Mouse (Mus musculus) MEL-GATA-1-ER (cell line): ENCODE results near the gene Dync1li1.
"Not testable (repeated sequence)": the region's sequence is repeated elsewhere in the genome, so short reads cannot be mapped to it uniquely, and the experiment has no call there.

Source experiments
- DNase-seq: peaks from one replicate; pipeline ENCODE4 v3.0.0-alpha.2; 2012; ENCODE audit warnings: low read depth; ENCODE audit errors: extremely low read depth

The Dync1li1 gene

GRCm38 (mm10) chr9:114672703-114673561 lies 15.7 kb upstream of the Dync1li1 start:
- no peak for DNase-seq

- DNase-seq: no peak
These were observed 15.0 kb upstream of the Dync1li1 start for GRCm38 (mm10) chr9:114673626-114674025.

- DNase-seq: no peak
These were observed 10.0 kb upstream of the Dync1li1 start for GRCm38 (mm10) chr9:114678576-114678975.

GRCm38 (mm10) chr9:114679944-114680343 lies 8.6 kb upstream of the Dync1li1 start:
- DNase-seq: no peak

DNA sequence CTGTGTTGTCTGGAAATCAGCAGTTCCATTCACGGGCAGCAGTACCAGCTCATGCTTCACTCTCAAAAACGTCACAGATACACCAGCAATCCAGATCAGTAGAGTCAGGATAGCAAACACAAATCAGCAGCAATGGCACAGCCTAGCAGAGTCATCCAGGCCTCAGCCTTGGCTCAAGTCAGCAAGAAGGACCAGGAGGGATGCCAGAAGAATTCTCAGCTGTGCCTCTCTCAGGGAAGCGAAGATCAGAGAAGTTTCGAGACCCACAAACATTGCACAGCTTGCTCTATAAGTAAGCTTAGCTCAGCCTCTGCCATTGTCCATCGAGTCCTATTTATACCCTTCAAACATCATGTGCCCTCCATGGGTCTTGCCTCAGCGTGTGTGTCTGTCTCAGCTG lies 8.1 kb upstream of the Dync1li1 start:
- DNase-seq: no peak

- peak; percentile 48 for DNase-seq
These were observed 6.4 kb upstream of the Dync1li1 start for GRCm38 (mm10) chr9:114682193-114682592.

DNA sequence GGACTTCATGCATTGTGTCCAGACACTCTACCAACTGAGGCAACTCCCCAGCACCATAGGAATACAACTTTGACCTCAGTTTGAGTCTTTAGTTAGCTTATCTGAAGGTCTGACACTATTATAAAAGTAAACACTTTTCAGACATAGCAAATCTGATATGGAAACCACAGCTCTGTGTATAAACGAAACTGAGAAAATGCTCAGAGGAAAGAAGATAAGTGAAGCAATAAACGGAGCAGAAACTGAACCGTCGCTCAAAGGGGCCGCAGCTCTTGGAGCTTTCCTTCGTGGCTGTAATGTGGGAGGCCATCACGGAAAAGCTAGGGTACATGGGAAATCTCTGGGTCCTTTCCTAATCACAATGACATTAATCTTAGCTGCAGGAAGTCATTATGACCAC lies 2.3 kb upstream of the Dync1li1 start:
- no peak for DNase-seq

DNA sequence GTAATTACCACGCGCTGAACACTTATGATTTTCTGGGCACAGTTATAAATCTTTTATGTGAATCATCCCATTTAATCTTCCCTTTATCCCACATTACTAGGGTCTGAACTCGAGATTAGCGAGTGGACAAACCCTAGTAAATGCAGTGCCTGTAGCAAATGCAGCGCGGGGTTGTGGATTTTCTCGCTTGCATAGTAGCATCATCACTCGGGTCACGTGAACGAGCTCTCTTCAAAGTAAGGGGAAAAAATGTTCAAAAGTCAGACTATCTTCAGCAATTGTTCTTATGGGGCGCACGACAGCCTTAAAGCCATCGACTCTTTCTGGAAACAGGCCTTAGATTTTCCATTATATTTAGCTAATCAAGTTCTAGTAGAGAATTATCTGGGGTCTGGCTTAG lies 951 bp upstream of the Dync1li1 start:
- DNase-seq: no peak

DNA sequence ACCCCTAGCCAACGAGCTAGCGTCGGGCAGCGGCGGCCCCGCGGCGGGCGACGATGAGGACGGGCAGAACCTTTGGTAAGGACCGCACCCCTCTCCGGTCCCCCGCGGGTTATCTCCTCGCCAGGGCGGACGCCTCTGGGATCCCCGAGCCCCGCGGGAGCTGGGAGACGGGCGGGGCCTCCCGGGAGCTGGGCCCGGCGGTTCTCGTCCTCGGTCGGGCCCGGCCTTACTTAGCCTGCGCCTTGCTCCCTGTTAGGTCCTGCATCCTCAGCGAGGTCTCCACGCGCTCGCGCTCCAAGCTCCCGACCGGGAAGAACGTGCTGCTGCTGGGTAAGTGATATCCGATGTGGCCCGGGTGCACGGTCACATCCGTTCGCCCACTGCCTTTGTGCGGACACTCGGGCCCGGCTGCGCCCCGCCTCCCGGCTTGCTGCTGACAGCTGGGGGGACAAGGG lies 390 bp downstream of the Dync1li1 start:
- DNase-seq: no peak

DNA sequence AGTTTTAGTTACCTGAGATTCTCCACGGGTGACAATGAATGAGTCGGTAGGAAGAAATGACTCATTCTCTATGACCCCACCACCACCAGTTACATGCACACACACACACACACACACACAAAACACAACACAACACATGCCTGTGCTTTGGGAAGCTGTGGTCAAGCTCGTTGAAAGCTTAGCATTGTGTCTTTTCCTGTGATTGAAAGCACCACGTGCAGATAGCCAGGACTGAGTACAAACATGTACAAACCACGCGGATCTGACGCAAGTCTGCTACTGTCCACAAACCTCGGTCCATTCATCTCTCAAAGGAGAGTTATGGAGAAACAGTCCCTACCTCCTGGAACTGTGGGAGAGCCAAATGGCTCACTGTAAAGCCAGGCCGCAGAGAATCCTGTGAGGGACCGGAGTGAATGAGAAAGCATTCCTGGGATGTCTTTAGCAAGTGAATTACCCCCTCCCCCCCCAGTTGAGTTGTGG lies 1.6 kb downstream of the Dync1li1 start:
- DNase-seq: no peak

GRCm38 (mm10) chr9:114691112-114691511 lies 2.5 kb downstream of the Dync1li1 start:
- no peak for DNase-seq

DNA sequence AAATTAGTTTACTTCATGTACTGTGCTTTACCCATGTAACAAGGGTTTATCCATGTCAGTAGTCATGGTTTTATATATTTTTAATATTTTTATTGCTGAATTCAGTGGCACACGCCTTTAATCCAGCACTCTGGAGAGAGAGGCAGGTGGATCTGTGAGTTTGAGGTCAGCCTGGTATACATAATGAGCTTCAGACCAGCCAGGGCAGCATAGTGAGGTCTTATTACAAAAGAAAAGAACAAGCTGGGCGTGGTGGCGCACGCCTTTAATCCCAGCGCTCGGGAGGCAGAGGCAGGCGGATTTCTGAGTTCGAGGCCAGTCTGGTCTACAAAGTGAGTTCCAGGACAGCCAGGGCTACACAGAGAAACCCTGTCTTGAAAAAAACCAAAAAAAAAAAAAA lies 7.1 kb downstream of the Dync1li1 start:
- not testable (repeated sequence) for DNase-seq

- no peak for DNase-seq
These were observed 8.5 kb downstream of the Dync1li1 start for GRCm38 (mm10) chr9:114697072-114697471.

- no peak for DNase-seq
These were observed 9.3 kb downstream of the Dync1li1 start for GRCm38 (mm10) chr9:114697926-114698325.

DNA sequence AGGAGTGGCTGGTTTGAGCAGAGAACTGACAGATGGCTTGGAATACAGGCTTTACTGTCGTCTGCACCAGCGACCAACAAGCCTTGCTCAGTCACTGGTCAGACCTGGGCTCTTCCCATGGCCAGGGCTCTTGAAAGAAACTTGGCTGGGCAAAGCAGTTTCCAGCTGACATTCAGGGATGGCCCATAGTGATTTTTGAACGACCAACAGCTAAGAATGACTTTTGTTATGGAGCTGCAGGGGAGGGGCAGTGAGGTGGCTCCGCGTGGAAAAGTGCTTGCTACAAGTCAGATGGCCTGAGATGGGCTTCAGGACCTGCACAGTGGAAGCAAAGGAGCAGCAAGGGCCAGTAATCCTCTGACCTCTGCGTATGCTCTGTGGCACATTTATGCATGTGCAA lies 10.7 kb downstream of the Dync1li1 start:
- DNase-seq: no peak

DNA sequence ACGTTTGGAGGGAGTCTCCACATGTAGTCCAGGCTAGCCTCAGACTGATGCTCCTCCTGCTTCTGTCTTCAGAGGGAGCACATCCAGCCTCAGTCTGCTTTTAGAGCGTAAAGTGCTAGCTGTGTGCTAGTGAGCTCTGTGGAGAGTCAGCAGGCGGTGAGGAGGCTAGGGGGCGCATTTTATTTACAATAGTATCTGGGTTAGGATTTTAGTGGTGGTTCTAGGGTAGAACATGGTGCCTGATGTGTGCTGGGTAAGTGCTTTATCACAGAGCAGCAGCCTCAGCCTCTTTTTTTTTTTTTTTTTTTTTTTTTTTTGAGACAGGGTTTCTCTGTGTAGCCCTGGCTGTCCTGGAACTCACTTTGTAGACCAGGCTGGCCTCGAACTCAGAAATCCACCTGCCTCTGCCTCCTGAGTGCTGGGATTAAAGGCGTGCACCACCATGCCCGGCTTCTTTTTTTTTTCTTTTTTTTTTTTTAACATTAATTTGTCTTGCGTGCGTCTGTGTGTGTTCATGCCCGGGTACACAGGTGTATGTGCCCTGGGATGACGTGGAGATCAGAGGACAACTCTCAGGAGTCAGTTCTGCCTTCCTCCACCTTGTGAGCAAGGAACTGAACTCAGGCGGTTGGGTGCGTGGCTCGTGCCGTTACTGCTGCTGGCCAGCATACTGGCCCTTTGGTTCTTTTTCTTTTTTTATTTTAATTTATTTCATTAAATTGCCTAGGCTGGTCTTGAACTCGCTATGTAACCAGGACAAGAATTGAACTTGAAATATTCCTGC lies 11.5 kb downstream of the Dync1li1 start:
- DNase-seq: no peak

DNA sequence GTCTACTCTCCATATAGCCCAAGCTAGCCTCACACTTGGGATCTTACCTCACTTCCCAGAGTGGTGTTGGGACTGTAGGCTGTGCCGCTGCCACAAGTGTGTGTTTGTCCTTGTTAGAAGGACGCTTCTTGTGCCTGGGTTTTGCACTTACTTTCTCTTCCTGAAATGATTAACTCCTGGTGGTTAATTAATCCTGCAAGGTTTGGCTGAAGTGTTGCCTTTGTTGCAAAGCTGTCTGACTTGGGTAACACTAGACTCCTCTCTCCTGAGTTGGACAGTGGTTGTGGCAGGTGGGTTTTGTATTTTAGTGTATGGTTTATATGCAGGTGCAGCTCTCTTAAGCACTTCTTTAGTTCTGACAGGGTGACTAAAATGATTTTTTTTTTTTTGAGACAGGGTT lies 12.4 kb downstream of the Dync1li1 start:
- DNase-seq: no peak

GRCm38 (mm10) chr9:114701921-114702320 lies 13.3 kb downstream of the Dync1li1 start:
- DNase-seq: no peak

GRCm38 (mm10) chr9:114707805-114708204 lies 19.2 kb downstream of the Dync1li1 start:
- no peak for DNase-seq

DNA sequence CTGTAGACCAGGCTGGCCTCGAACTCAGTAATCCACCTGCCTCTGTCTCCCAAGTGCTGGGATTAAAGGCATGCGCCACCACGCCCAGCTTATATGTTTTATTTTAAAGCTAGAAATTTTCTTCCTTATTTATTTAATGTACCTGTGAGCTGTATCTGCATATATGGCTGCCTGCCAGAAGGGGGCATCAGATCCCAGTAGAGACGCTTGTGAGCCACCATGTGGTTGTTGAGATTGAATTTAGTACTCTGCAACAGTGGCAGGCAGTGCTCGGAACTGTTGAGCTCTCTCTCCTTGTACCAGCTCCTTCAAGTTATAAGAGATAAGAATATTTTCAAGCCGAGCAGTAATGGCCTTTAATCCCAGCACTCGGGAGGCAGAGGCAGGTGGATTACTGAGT lies 21.8 kb downstream of the Dync1li1 start:
- no peak for DNase-seq

- DNase-seq: no peak
These were observed 24.9 kb downstream of the Dync1li1 start for GRCm38 (mm10) chr9:114713481-114713880.

DNA sequence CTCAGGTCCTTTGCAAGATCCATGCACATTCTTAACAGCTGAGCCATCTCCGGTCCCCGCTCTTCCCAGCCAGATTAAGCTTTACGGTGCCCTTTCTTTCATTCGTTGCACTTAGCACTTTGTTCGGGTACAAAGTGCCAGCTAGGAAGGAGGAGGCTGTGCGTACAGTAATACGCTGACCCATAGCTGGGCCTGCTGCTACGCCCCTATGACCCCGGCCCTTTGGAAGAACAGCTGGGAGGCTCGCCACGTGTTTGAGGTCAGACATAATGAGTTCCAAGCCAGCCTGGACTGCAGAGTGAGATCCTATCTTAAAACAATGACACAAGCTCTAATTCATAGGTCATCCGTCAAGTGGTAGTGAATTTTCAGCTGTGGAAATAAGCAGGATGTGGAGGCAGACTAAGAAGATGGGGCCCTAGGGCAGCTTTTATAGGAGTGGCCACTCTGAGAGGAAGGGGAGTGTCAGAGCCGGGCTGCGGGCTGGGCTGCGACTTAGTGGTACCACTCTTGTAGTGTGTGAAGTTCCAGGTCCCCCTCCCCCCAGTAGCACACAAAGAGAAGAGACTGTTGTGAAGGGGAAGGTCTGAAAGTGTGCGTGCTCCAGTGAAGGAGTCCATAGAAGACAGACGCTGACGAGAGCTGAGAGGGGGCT lies 28.2 kb downstream of the Dync1li1 start:
- DNase-seq: no peak
